In the genomic region with DNA sequence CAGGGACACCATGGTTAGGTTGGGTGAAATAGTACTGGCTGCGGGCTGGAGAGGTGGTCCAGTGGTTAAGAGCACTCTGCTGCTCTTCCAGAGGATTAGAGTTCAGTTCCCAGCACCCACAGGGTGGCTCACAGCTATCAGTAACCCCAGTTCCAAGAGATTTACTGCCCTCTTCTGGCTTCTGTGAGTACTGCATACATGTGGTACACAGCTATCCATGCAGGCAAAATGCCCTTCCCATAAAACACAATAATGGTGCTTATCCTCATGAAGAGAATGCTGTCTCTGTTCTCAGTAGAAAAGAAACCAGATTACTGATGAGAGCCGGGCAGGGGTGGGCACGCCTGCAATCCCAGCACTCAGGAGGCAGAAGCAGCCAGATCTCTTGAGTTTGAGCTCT, we compare ENCODE assay signal across 17 mouse cellular contexts.
DNase-seq lines count a peak whose midpoint lies in the region; ATAC-seq and TF ChIP-seq lines count a peak whose summit lies in the region.
"Had no signal": no experiment of that assay in that cellular context is flagged by ENCODE, and none has a peak within 500 bp of the region (broad histone marks: within the 10 kb centered on the region; RNA-seq: fewer than 3 reads in every experiment).

No protein-coding gene starts in this region.

- no peak overlapping the region for H3K9ac ChIP-seq in liver, embryonic 14.5 days (replicated peaks)
- H3K9ac ChIP-seq in liver, embryonic 11.5 days (ENCODE audit: low read depth, low read length), result no peak overlapping the region
- H3K9ac ChIP-seq in kidney, embryonic 14.5 days (ENCODE audit: low read depth, low read length), result no peak overlapping the region
- H3K9ac ChIP-seq: forebrain, embryonic 15.5 days; hindbrain, embryonic 12.5 days; limb, embryonic 12.5 days had no signal

- no peaks in the 10 kb centered on the region for H3K4me1 ChIP-seq in liver, embryonic 14.5 days (replicated peaks; ENCODE audit: control insufficient read depth in 2 of 2, insufficient read depth in 2 of 2, low read length in 1 of 2)
- no peaks in the 10 kb centered on the region for H3K4me1 ChIP-seq in liver, embryonic 11.5 days (replicated peaks; ENCODE audit: control insufficient read depth, insufficient read depth, low read length)
- H3K4me1 ChIP-seq in bone marrow, adult 2 months (ENCODE audit: control insufficient read depth, insufficient read depth, low read length), result no peaks in the 10 kb centered on the region; the same call in 1 of the 2 replicates
- H3K4me1 ChIP-seq in kidney, embryonic 14.5 days (ENCODE audit: control insufficient read depth, insufficient read depth, low read length), result no peaks in the 10 kb centered on the region; the same call in none of the 2 replicates
- H3K4me1 ChIP-seq: forebrain, embryonic 15.5 days; limb, embryonic 12.5 days had no signal

- no peaks in the 10 kb centered on the region for H3K36me3 ChIP-seq in liver, embryonic 14.5 days (replicated peaks; ENCODE audit: control insufficient read depth, insufficient read depth, low read depth)
- no peaks in the 10 kb centered on the region for H3K36me3 ChIP-seq in liver, embryonic 11.5 days (ENCODE audit: control insufficient read depth, insufficient read depth, low read length)
- no peaks in the 10 kb centered on the region for H3K36me3 ChIP-seq in kidney, embryonic 14.5 days (ENCODE audit: control insufficient read depth, insufficient read depth, low read length)
- H3K36me3 ChIP-seq: forebrain, embryonic 15.5 days; limb, embryonic 12.5 days had no signal

- peak; percentile 41 for TF ChIP-seq CTCF in liver, embryonic 14.5 days (IDR thresholded peaks at IDR 0.05; ENCODE audit: low read depth)
- TF ChIP-seq CTCF in bone marrow, adult 2 months (IDR thresholded peaks at IDR 0.05; ENCODE audit: control insufficient read depth, insufficient read depth, low read length), result 0 out of 2 replicates have a peak, but pooled peaks have one; percentile 7

- no peaks in the 10 kb centered on the region for H3K9me3 ChIP-seq in liver, embryonic 14.5 days (ENCODE audit: control insufficient read depth, low read length)
- no peaks in the 10 kb centered on the region; the same call in 1 of the 2 replicates for H3K9me3 ChIP-seq in liver, embryonic 11.5 days (ENCODE audit: control insufficient read depth, low read length)
- H3K9me3 ChIP-seq in kidney, embryonic 14.5 days (ENCODE audit: control insufficient read depth, low read length), result no peaks in the 10 kb centered on the region
- H3K9me3 ChIP-seq: forebrain, embryonic 15.5 days had no signal

- DNase-seq in CD4-positive, CD25-positive, alpha-beta regulatory T cell, adult 2 months (ENCODE audit: low read depth, low spot score), result peak; percentile 14
- DNase-seq in liver, embryonic 14.5 days (ENCODE audit: low read depth in 3 of 3, low spot score in 3 of 3), result no peak
- DNase-seq in liver, embryonic 11.5 days (ENCODE audit: low spot score), result no peak
- DNase-seq in 3T3-L1 (ENCODE audit: low read depth, low spot score), result peak; percentile 24
- no peak for DNase-seq in c-Kit-positive CD71-positive TER-119-positive erythroid progenitor cells, embryonic 14.5 days (ENCODE audit: low spot score)
- DNase-seq: adrenal gland, adult 2 months; gastrocnemius, postnatal 14 days; kidney, postnatal 14 days; lung, postnatal 10 days; right cerebral cortex, postnatal 14 days had no signal

- no peaks in the 10 kb centered on the region for H3K27me3 ChIP-seq in liver, embryonic 14.5 days (ENCODE audit: control insufficient read depth, insufficient read depth, low read length)
- H3K27me3 ChIP-seq in liver, embryonic 11.5 days (replicated peaks; ENCODE audit: control insufficient read depth, insufficient read depth, low read length), result no peaks in the 10 kb centered on the region
- H3K27me3 ChIP-seq in kidney, embryonic 14.5 days (ENCODE audit: control insufficient read depth, insufficient read depth, low read length), result no peaks in the 10 kb centered on the region
- H3K27me3 ChIP-seq: forebrain, embryonic 15.5 days; hindbrain, embryonic 12.5 days; limb, embryonic 12.5 days had no signal

- H3K27ac ChIP-seq in liver, embryonic 14.5 days, result no peak overlapping the region
- no peak overlapping the region for H3K27ac ChIP-seq in liver, embryonic 11.5 days (ENCODE audit: low read depth, low read length)
- H3K27ac ChIP-seq in bone marrow, adult 2 months (ENCODE audit: control insufficient read depth, insufficient read depth, low read depth, low read length, poor library complexity), result no peak overlapping the region
- no peak overlapping the region for H3K27ac ChIP-seq in kidney, embryonic 14.5 days (ENCODE audit: low read depth, low read length)
- H3K27ac ChIP-seq: forebrain, embryonic 15.5 days; hindbrain, embryonic 12.5 days; limb, embryonic 12.5 days had no signal

- no peak for TF ChIP-seq POLR2A in bone marrow, adult 2 months (IDR thresholded peaks at IDR 0.05; ENCODE audit: borderline replicate concordance, control insufficient read depth, low read depth, low read length)

- no peak overlapping the region for H3K4me2 ChIP-seq in liver, embryonic 14.5 days (ENCODE audit: low read depth)
- H3K4me2 ChIP-seq in liver, embryonic 11.5 days, result no peak overlapping the region
- no peak overlapping the region for H3K4me2 ChIP-seq in kidney, embryonic 14.5 days (replicated peaks; ENCODE audit: low read depth, low read length)
- H3K4me2 ChIP-seq: forebrain, embryonic 15.5 days; hindbrain, embryonic 12.5 days; limb, embryonic 12.5 days had no signal

- 74% methylated on average over 3 of the region's 3 CpGs for WGBS in liver, embryonic 14.5 days (ENCODE audit: insufficient replicate concordance)
- 94% methylated on average over 3 of the region's 3 CpGs for WGBS in liver, embryonic 11.5 days
- WGBS in bone marrow, adult 2 months, result 92% methylated on average over 3 of the region's 3 CpGs
- WGBS in kidney, embryonic 14.5 days, result 100% methylated on average over 3 of the region's 3 CpGs

- TF ChIP-seq EP300 in liver, embryonic 14.5 days (IDR thresholded peaks at IDR 0.05; ENCODE audit: low read depth), result no peak

- no peak overlapping the region for H3K4me3 ChIP-seq in liver, embryonic 14.5 days (ENCODE audit: insufficient read depth in 1 of 2, low read depth in 2 of 2, low read length in 2 of 2)
- H3K4me3 ChIP-seq in liver, embryonic 11.5 days (ENCODE audit: low read depth, low read length), result no peak overlapping the region
- no peak overlapping the region for H3K4me3 ChIP-seq in bone marrow, adult 2 months (replicated peaks; ENCODE audit: control insufficient read depth, low read depth, low read length)
- no peak overlapping the region for H3K4me3 ChIP-seq in kidney, embryonic 14.5 days (ENCODE audit: low read length)
- H3K4me3 ChIP-seq: forebrain, embryonic 15.5 days; hindbrain, embryonic 12.5 days; limb, embryonic 12.5 days had no signal

- ATAC-seq in CD4-positive, CD25-positive, alpha-beta regulatory T cell, adult 4 months, result no peak
- no peak for ATAC-seq in liver, embryonic 14.5 days (ENCODE audit: insufficient read depth)
- no peak for ATAC-seq in liver, embryonic 11.5 days (replicated peaks; ENCODE audit: low FRiP score)
- ATAC-seq in kidney, embryonic 14.5 days (ENCODE audit: low FRiP score, low TSS enrichment), result no peak
- ATAC-seq: forebrain, embryonic 15.5 days; midbrain, embryonic 16.5 days had no signal

Comparison
In these comparisons a context has a peak if more than half of its experiments do, and no peak if none do; other contexts are left out.
1. DNase-seq: peak in CD4-positive, CD25-positive, alpha-beta regulatory T cell, adult 2 months (single experiment) and 3T3-L1 (single experiment); none in liver, embryonic 14.5 days (0 of 3), liver, embryonic 11.5 days (single experiment) and c-Kit-positive CD71-positive TER-119-positive erythroid progenitor cells, embryonic 14.5 days (single experiment).